Mouse (Mus musculus): Measurements from ENCODE around the gene Hsd17b14.

Hsd17b14 gene

DNA sequence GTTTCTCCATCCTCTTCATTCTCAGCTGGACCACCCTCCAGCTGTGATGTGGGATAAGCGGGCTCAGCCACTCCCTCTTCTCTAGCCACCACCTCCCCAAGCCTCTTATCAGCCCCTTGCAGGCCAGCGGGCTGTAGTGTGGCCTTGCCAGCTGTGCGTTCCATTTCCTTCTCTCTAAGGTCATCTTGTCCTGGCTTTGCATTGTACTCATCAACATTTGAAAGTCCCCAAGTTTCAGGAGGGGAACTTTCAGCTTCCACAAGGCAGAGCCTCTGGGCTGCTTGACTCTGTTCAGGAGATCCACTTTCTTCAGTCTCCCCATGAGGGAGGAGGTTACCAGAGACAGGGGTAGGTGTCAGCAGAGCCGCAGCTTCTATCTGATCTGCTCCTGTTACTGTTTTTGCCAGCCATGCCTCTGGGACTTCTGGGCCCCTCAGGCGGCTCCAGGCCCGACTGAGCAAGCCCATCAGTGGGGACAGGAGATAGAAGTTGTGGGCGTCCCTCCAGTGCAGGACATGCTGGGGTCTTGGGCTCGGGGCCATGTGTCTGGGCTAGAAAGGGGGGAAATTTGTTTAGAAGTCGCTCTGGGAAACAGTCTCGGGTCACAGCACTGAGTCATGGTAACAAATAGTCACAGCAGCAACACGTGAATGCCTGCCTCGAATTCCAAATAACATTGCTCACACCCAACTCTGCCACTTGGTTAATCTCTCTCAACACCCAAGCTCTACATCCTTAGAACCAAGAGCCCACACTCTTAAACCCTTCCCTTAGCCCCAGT is 29.7 kb upstream of the Hsd17b14 start:
- TF ChIP-seq GATA4 (IDR thresholded peaks at IDR 0.05; ENCODE audit: insufficient replicate concordance, low read length), result peak; percentile 57; the same call in 1 of the 2 replicates

DNA sequence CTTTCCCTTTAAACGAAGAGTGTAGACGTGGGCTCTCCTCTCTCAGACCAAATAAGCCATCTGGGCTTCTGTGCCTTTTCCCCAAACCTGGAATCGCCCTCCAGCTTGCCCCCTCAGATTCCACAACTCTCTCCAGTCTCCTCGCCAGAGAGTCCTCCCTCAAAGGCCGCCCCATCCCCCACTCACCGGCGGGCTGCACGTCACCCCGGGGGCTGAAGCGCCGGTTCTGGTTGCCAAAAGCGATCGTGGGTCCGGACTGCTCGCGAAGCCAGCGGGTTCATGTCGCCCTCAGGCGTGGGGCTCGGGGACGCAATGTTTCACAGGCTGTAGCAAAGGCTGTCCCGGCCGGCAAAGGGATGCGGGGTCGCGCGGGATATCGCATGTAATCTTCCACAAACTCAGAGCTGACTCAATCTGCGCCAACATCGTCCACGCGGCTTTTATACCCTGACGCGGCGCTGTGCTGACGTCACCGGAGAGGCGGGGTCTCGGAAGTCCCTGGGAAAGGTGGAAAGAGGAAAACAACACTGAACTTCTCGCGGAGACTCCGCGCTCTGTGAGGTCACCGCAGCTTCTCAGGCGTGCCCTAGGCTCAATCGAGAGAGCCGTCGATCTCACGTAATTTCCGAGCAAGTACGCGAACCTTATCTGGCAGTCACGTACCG is 28.8 kb upstream of the Hsd17b14 start, which contains the start of the genes Ppp1r15a and Plekha4:
Gene Ppp1r15a, minus strand, starts transcription at position 460 of the 665 bp plus-strand sequence.
Gene Plekha4, plus strand, starts transcription at position 522 of the 665 bp plus-strand sequence.
- peak; percentile 88; the same call in 1 of the 2 replicates for TF ChIP-seq GATA4 (IDR thresholded peaks at IDR 0.05; ENCODE audit: insufficient replicate concordance, low read length)

GRCm38 (mm10) chr7:45526474-45527120 is 28.1 kb upstream of the Hsd17b14 start:
- TF ChIP-seq GATA4 (IDR thresholded peaks at IDR 0.05; ENCODE audit: insufficient replicate concordance, low read length), result no peak

GRCm38 (mm10) chr7:45529461-45529860 is 25.2 kb upstream of the Hsd17b14 start:
- TF ChIP-seq GATA4 (IDR thresholded peaks at IDR 0.05; ENCODE audit: insufficient replicate concordance, low read length), result no peak

- TF ChIP-seq GATA4 (IDR thresholded peaks at IDR 0.05; ENCODE audit: insufficient replicate concordance, low read length), result no peak
Measured at GRCm38 (mm10) chr7:45530643-45531042, 24.1 kb upstream of the Hsd17b14 start.

- TF ChIP-seq GATA4 (IDR thresholded peaks at IDR 0.05; ENCODE audit: insufficient replicate concordance, low read length), result no peak
Measured at GRCm38 (mm10) chr7:45535676-45536075, 19.0 kb upstream of the Hsd17b14 start.

DNA sequence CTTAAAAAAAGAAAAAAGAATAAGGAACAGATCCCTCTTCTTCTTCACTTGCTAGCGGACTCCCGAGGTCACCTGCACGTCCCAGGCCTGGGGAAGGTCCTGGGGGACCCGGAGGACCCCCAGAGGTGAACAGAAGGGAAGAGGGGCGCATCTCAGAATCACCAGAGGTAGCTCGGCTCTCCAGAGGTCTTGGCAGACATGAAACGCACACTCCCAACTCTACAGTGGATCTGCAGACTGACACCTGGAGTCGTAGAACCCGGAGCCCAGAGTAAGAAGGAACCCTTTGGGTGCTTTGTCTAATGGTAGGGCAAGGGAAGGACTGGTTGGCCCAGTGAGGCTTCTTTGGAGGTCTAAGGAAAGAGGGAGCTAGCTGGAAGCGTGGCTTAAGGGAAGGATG is 17.1 kb upstream of the Hsd17b14 start:
- TF ChIP-seq GATA4 (IDR thresholded peaks at IDR 0.05; ENCODE audit: insufficient replicate concordance, low read length), result no peak

DNA sequence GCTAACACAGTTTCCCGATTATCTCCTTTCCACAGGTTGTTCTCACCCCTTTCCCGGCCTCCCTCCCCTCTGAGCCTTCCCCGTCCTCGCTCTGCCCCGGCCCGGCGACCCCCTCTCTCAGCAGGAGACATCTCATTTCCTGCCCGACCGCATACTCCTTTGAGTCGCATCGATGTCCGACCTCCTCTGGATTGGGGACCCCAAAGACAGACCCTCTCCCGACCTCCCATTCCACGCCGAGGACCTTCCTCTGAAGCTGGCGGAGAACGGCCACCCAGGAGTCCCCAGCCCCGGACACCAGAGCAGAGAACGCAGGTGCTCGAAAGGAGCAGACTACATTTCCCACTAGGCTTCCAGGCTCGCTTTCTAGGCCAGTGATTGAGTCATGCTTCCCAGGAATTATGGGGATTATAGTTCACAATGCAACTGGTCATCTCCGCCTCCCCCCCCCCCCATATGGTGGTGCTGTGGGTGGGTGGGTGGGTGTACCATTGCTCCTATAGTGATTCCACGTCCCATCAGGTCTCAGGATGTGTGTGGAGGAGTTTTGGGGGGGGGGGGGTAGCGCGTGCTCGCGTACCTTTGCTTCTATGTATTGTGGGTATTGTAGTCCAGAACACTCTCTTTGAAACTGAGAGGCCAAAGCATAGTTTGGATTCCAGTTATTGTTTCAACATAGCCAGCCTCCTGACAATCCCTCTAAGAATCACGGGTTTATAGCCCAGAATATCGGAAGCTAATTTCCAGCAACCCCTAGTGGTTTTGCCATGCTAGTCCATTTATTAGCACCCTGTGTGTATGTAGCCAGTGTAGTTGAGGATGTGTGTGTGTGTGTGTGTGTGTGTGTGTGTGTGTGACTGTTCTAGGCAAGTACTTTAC is 16.3 kb upstream of the Hsd17b14 start:
- TF ChIP-seq GATA4 (IDR thresholded peaks at IDR 0.05; ENCODE audit: insufficient replicate concordance, low read length), result no peak

- no peak for TF ChIP-seq GATA4 (IDR thresholded peaks at IDR 0.05; ENCODE audit: insufficient replicate concordance, low read length)
Measured at GRCm38 (mm10) chr7:45539095-45539494, 15.6 kb upstream of the Hsd17b14 start.

GRCm38 (mm10) chr7:45540213-45540612 is 14.5 kb upstream of the Hsd17b14 start:
- no peak for TF ChIP-seq GATA4 (IDR thresholded peaks at IDR 0.05; ENCODE audit: insufficient replicate concordance, low read length)

DNA sequence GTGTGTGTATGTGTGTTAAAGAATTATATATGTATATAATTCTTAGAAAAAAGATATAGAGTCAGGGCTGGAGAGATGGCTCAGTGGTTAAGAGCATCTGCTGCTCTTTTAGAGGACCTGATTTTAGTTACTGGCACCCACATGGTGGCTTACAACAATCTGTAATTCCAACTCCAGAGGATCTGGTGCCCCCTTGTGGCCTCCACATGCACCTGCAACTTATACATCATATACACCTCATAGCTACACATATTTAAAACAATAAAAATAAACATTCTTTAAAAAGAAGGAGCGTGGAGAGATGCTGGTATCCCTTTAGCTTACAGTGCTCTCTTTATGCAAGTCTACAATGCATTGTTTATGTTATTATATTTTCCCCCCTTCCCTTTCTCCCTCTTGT is 10.2 kb upstream of the Hsd17b14 start:
- TF ChIP-seq GATA4 (IDR thresholded peaks at IDR 0.05; ENCODE audit: insufficient replicate concordance, low read length), result no peak

- TF ChIP-seq GATA4 (IDR thresholded peaks at IDR 0.05; ENCODE audit: insufficient replicate concordance, low read length), result no peak
Measured at GRCm38 (mm10) chr7:45549641-45550436, 4.9 kb upstream of the Hsd17b14 start.

GRCm38 (mm10) chr7:45550821-45551511 is 3.7 kb upstream of the Hsd17b14 start:
- no peak for TF ChIP-seq GATA4 (IDR thresholded peaks at IDR 0.05; ENCODE audit: insufficient replicate concordance, low read length)

Measured in liver, adult (tissue).